Mouse (Mus musculus): ENCODE results near the gene Kremen1.

DNA sequence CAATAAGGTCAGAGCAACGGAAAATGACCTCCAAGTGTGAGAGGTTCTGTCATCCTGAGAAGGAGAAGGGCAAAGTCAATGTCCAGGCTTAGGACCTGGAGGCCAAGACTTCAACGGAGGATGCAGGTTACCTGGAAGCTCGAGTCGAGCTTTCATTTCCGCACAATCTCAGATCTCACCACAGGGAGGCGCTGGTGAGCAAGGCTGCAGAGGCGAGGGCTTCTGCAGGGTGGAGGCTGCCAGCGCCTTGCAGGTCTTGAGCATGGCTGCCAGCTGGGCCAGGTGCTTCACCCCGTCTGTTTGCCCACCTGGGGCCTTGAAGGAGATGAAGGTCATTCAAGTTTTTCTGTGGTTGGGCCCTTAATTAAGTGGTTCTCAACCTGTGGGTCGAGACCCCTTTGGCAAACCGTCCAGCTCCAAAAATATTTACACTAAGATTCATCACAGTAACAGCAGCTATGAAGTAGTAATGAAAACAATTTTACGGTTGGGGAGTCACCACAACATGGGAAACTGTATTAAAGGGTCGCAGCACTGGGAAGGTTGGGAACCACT is 79.4 kb downstream of the Kremen1 start:
- no peak for TF ChIP-seq POLR2A (IDR thresholded peaks at IDR 0.05; ENCODE audit: borderline replicate concordance, control insufficient read depth, low read depth, low read length)
- peak; percentile 96 for TF ChIP-seq CTCF (IDR thresholded peaks at IDR 0.05; ENCODE audit: control insufficient read depth, insufficient read depth, low read length)

Measured in bone marrow, adult 2 months (tissue).